Mouse (Mus musculus) gonadal fat pad, adult 2 months (tissue): ENCODE data around the gene Tial1. TPM values are rescaled to one million over a fixed set of nuclear protein-coding genes. Genes with fewer than 3 reads are reported as not detected.

Source experiments
- DNase-seq: peaks from one replicate; pipeline ENCODE4 v3.0.0-alpha.2; 2012; ENCODE audit warnings: low read depth
- polyA plus RNA-seq: library from polyadenylated mRNA; depleted of rRNA; stranded (reverse); fragments of >200 nt; gene quantifications from 2 replicates; pipeline ENCODE4 v1.2.3, GENCODE M21; 2012; rRNA removed

The Tial1 gene
- polyA plus RNA-seq, 1 experiment = 23.6 TPM

DNA sequence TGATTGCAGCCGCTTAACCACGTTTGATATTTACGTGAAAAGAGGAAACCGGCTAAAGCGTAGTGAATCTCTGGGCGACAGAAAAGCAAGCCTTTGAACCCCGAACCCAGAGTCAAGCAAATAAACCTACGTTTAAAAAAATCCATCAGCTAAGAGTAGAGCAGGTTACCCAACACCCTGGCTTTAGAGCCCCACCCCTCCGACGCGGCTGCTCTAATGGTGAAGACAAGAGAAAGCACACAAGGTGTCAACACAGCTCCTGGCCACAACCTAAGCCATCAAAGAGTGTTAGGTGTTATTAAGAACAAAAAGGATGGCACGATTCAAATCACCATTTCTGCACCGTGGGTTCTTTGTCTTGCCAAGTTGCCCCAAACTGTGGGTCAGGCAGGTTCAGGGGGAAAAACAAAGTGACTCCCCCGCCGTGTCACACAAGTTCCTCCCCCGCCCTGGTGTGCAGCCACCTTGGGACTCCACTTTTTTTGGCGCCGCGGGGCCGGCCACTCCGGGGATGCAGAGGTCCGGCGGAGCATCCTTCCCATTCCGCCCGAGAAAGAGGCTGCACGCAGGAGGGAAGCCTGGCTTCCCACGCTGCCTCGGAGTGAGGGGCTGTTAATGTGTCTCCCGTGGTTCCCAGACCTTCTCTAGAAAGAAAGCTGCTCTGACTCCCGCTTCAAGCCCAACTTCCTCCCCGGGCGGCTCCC, 44.1 kb downstream of the Tial1 start:
- DNase-seq = no peak

- DNase-seq = no peak
Observed at GRCm38 (mm10) chr7:128416664-128417063, 44.9 kb downstream of the Tial1 start.

- DNase-seq = no peak
Observed at GRCm38 (mm10) chr7:128414433-128414832, 47.1 kb downstream of the Tial1 start.

- no peak for DNase-seq
Observed at GRCm38 (mm10) chr7:128412071-128412833, 49.3 kb downstream of the Tial1 start.

- DNase-seq = no peak
Observed at GRCm38 (mm10) chr7:128410708-128411413, 50.7 kb downstream of the Tial1 start.

GRCm38 (mm10) chr7:128408265-128408664, 53.3 kb downstream of the Tial1 start:
- DNase-seq = no peak

- no peak for DNase-seq
Observed at GRCm38 (mm10) chr7:128403988-128404387, 57.5 kb downstream of the Tial1 start.

DNA sequence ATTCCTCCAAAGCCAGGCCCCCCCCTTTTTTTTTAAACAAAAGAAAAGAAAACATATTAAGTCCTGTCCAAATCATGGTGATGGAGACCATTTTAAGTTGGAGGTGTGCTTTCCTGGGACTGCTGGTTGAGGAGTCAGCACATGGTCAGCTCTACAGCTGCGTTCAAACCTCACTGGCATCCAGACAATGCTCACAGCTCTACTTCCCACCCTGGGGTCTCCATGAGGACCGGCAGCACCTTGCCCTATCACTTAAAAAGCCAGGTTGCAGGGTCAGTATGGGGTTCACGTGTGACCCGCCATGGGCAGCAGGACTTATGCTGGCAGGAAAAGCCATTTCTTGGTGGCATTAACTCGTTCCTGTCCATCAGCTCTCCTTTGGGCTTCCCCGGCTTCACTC, 57.9 kb downstream of the Tial1 start:
- DNase-seq = no peak

- DNase-seq = no peak
Observed at GRCm38 (mm10) chr7:128403128-128403527, 58.4 kb downstream of the Tial1 start.

DNA sequence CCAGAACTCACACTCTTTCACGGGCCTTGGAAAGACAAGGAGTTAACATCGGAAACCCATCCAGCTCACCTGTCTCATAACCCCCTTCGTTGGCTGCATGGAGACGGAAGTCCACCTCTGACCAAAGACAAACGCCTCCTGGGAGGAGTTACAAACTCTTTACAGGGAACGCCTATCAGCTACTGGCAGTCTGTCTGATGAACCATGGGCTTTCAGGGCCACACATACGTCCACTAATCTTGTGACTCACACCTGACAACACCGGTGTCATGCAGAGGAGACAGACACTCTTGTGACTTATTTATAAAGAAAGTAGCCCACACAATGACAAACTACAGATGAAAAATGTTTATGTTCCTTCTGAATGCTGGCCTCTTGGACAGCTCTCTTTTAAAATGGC, 58.9 kb downstream of the Tial1 start:
- DNase-seq = no peak

DNA sequence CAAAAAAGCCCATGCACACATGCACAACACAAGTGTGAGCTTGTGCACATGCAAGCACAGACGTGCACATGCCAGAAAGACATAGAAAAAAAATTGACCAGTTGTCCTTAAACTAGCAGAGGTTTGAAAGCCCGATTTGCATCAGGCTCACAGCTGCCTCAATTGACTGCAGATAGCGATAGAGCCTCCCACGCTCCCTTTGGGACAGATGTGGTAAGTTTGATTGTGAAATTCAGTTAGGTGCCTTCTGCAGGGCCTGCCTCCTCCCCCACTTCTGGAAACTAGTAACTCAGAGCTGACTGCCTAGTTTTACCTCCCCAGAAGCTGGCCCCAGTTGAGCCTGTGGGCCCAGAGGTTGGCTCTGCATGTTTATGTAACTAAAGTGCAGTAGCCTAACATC, 62.9 kb downstream of the Tial1 start:
- DNase-seq = peak; percentile 74

- no peak for DNase-seq
Observed at GRCm38 (mm10) chr7:128397066-128397465, 64.5 kb downstream of the Tial1 start.

DNA sequence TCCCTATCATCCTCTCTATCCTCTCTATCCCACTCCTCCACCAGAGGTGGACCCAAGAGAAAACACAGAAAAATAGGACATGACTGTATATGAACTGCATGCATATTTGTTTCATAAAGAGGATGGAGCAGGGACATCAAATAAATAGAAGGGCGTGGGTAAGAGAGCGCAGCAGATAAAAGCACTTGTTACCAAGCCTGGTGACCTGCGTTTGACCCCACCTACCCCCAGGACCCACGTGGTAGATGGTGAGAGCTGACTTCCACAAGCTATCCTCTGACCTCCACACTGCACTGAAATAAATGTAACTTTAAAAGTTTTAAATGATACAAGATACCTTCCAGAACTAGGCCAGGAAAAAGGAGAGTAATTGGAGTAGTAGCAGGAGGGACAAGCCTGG, 67.8 kb downstream of the Tial1 start:
- no peak for DNase-seq

DNA sequence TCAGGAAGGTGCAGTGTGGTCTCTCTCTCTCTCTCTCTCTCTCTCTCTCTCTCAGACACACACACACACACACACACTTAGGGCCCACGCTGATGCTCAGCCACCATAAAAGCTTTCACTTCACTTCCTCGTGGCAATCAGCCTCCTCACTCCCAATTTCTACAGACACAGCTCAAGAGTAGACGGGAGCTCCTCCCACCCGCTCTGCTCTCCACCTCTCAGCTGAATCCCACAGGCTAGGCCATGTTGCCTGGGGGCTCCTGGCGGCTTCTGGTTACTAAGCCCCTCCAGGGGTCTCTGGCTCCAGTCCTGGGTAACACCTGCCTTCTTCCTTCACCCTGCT, 68.6 kb downstream of the Tial1 start:
- DNase-seq = no peak

- no peak for DNase-seq
Observed at GRCm38 (mm10) chr7:128392071-128392971, 69.2 kb downstream of the Tial1 start.

GRCm38 (mm10) chr7:128391267-128392057, 70.1 kb downstream of the Tial1 start:
- no peak for DNase-seq

Other genes with a start within 250 kb of the Tial1 start
- 20.1 and 21.1 TPM in 2 replicates for gene Armc5, start 224.4 kb downstream of the Tial1 start, polyA plus RNA-seq
- gene 9130023H24Rik, start 223.7 kb downstream of the Tial1 start, polyA plus RNA-seq = 4.2 and 4.5 TPM in 2 replicates
- gene Tgfb1i1, start 214.9 kb downstream of the Tial1 start, polyA plus RNA-seq = 45.5 and 48.1 TPM in 2 replicates
- 0.08 TPM in 2 replicates for gene Slc5a2, start 196.1 kb downstream of the Tial1 start, polyA plus RNA-seq
- 40.1 and 48.1 TPM in 2 replicates for gene BC017158, start 163.5 kb downstream of the Tial1 start, polyA plus RNA-seq
- gene Rgs10, start 43.0 kb downstream of the Tial1 start, polyA plus RNA-seq = 5.0 and 6.7 TPM in 2 replicates
- 40.2 and 54.2 TPM in 2 replicates for gene Bag3, start 61.9 kb upstream of the Tial1 start, polyA plus RNA-seq
- 7.3 and 7.9 TPM in 2 replicates for gene Inpp5f, start 149.6 kb upstream of the Tial1 start, polyA plus RNA-seq